Mouse (Mus musculus): ENCODE data around the gene S1pr5.
"Not testable (repeated sequence)": the region's sequence is repeated elsewhere in the genome, so short reads cannot be mapped to it uniquely, and the experiment has no call there.

S1pr5 gene

DNA sequence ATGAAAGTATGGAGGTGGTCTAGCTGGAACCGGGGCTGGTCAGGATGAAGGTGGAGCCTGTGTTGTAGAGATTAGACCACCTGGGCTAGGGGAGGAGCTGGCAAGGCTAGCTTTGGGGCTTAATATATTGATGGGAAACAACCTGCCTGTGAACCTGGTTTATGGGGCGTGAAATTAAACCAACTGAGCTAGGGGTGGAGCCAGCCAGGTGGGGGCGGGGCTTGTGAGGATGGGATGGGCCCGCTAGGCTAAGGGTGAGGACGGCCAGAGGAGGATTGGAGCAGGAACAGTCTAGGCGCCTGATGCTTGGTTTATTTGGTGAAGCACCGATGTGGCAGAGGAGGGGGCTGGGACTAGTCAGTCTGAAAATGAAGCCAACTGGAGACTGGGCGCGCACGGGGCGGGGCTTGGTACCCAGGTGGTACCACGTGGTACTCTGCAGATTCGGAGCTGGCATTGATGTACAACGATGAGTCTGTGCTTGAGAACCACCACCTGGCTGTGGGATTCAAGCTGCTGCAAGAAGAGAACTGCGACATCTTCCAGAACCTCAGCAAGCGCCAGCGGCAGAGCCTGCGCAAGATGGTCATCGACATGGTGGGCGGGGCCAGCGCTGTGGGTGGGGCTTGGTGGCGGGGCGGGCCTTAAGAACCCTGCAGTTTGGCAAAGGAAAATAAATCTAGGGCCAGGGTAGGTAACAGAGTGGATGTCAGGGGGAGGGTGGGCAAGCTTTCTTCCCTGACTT lies 43.5 kb downstream of the S1pr5 start:
- DNase-seq (ENCODE audit: low spot score), result no peak

DNA sequence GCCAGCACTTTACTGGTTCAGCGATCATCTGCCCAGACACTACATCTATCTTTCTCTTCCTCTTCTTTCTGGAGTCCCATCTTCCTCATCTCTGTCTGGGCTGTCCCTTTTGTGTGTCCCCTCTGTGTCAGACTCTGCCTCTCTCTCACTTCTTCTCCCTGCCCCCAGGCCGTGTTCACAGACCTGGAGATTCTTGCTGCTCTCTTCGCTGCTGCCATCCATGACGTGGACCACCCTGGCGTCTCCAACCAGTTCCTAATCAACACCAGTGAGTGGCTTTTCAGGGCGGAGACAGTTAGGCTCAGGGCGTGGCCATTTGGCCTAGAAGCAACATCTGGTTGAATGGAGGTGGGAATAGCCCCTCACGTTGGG lies 44.1 kb downstream of the S1pr5 start:
- no peak for DNase-seq (ENCODE audit: low spot score)

DNA sequence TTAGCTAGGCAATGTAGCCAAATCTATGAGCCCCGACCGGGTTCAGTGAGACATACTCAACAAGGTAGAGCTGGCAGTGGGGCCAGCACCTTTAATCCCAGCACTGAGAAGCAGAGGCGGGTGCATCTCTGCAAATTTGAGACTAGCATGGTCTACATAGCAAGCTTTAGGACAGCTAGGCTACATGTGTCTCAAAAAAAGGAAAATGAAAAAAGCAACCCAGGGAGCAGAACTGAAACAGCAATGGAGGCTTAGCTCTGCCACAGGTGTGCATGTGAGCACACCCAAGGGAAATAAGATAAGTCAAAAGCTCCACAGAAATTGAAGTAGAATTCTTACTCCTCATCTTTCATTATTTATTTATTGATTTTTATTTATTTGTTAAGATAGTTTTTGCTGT lies 49.3 kb downstream of the S1pr5 start:
- no peak for DNase-seq (ENCODE audit: low spot score)

DNA sequence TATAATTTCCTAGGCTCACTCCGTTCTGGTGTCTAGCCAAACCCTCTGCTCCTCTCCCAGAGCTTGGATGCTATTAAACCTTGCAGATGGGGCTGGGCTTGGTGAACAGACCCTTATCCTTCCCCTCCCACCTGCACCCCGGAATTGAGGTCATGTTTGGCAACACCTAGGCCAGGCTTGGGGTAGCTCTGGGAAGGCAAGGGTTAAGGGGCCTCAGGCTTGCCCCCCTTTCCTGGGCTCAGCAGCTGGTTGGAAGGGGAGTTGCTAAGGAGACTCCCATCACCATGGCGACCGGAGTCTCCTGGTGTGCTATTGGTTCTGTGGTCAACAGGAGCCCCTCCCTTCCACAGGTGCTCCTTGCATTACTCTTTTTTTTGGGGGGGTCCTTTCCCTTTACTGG lies 50.3 kb downstream of the S1pr5 start:
- DNase-seq (ENCODE audit: low spot score), result no peak

DNA sequence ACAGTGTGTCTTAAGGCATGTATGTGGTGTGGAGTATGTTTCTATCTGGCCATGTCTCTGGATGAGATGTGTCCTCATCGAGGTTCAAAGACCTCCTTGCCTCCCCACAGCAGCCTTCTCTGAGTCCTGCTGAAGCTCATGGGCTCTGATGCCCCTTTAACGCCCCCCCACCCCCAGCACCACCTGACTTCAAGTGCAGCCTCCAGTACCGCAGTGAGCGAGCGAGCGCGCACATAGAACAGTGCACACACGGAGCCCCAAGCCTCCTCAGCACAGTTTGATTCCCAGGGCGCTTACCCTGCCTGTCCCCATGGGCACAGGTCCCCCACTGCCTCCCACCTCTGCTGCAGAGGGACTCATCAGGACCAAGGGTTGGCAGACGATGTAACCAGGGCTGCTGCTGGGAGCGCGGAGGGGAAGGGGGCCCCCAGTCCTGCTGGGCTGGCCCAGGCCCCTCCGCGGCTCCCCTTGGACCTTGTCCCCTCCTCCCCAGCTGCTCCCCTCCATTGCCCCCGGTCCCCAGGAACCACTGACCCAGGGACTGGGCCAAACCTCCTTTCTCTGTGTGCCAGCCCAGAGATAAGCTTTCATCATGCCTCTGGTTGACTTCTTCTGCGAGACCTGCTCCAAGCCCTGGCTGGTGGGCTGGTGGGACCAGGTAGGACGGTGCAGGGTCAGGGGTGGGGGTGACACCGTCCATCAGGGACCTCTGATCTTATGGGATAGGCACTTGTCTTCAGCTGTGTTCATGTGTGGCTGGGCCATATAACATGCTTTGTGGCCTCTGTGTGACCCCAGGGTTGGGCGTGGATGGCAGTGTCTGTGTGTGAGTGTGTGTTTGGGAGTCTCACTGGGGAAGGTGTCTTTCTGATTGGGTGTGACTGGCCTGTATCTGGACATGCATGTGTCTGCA lies 51.5 kb downstream of the S1pr5 start:
- no peak for DNase-seq (ENCODE audit: low spot score)

DNA sequence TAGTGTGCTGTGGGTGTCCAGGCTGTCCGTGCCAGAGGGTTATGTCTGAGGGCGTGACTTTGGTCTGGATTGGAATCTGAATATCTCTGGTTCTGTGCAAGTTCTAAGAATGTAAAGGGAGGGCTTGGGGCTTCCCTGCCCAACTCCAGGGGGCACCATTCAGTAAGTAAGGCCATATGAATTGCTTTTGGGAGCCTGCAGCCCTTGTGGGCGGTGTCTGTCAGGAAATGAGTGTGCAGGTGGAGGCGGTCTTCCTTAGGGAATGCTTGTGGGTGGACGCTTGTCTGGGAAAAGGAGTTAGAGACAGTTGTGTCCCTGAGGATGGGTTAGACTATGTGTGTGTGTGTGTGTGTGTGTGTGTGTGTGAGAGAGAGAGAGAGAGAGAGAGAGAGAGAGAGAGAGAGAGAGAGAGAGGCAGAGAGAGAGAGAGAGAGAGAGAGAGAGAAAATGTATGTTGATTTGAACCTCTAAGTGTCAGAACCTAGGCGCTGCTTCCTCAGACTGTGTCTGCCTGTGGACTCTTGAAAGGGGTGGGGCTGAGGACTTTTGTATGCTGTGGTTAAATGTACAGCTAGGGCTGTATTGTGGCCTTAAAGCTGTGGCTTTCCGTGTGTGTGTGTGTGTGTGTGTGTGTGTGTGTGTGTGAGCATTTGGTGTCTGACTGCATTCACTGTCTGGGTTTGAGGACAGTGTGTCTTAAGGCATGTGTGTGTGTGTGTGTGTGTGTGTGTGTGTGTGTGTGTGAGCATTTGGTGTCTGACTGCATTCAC lies 52.3 kb downstream of the S1pr5 start:
- DNase-seq (ENCODE audit: low spot score), result not testable (repeated sequence)

DNA sequence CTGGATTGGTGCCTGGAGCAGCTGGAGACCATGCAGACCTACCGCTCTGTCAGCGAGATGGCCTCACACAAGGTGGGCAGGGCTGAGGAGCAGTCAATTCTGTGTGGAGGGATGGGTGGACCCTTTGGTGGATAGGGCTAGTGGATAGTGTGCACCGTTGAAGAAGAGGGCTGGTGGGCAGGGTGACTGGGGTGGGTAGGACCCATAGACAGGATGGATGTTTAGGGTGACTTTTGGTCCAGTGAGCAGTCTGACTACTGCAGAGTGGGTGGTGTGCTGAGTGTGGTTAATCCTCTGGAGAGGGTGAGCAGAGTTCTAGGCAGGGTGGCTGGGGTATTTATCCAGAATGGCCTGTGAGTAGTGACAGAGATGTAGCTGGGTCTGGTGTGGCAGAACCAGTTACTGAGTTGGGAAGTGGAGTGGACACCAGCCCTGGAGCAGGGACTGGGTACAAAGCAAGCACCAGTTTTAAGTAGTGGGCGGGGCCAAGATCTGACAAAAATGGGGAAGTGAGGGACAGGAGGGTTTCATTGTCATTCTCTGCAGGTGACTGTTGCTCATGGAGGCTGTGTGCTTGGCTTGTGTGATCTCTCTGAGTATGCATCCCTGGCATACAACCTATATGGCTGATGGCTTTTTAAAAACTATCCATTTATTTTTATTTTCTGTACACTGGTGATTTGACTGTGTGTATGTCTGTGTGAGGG lies 53.3 kb downstream of the S1pr5 start:
- DNase-seq (ENCODE audit: low spot score), result no peak

DNA sequence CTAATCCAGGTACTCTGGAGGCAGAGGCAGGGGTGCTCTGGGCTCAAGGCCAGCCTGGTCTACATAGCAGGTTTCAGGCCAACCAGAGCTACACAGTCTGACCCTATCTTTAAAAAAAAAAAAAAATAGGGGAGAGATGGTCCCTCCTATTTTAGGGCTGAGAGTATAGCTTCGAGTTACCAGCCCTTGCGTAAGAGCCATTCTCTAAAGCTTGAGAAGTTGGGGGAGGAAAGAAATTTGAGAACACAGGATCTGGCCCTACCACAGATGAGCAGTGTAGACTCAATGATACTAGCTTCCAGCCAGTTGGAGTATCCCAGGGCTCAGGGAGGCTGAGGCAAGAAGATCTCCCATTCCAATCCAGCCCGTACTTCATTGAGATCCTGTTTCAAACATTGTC lies 54.5 kb downstream of the S1pr5 start:
- no peak for DNase-seq (ENCODE audit: low spot score)

Measured in urinary bladder, postnatal 25 days (tissue).